Mouse (Mus musculus): ENCODE measurements at regions not wholly inside any gene's neighbourhood (a gene's known extent, or its start where the extent isn't known, plus 50 kb on each side); places are given as distances from the start of the nearest gene placed in this dataset.

- no peak for DNase-seq (ENCODE audit: low spot score)
These were observed 645.3 kb upstream of the Adamts5 start for GRCm38 (mm10) chr16:86546905-86547304.

GRCm38 (mm10) chr16:86544121-86544520 is 642.5 kb upstream of the Adamts5 start:
- DNase-seq (ENCODE audit: low spot score), result no peak

GRCm38 (mm10) chr16:86536479-86536878 is 634.9 kb upstream of the Adamts5 start:
- DNase-seq (ENCODE audit: low spot score), result no peak

- no peak for DNase-seq (ENCODE audit: low spot score)
These were observed 622.5 kb upstream of the Adamts5 start for GRCm38 (mm10) chr16:86524135-86524534.

- no peak for DNase-seq (ENCODE audit: low spot score)
These were observed 615.3 kb upstream of the Adamts5 start for GRCm38 (mm10) chr16:86516935-86517334.

GRCm38 (mm10) chr16:86516144-86516543 is 614.5 kb upstream of the Adamts5 start:
- DNase-seq (ENCODE audit: low spot score), result no peak

GRCm38 (mm10) chr16:86501074-86501952 is 599.7 kb upstream of the Adamts5 start:
- no peak for DNase-seq (ENCODE audit: low spot score)

GRCm38 (mm10) chr16:86475145-86475544 is 573.5 kb upstream of the Adamts5 start:
- DNase-seq (ENCODE audit: low spot score), result no peak

- no peak for DNase-seq (ENCODE audit: low spot score)
These were observed 571.6 kb upstream of the Adamts5 start for GRCm38 (mm10) chr16:86473059-86473740.

GRCm38 (mm10) chr16:86461073-86461472 is 559.4 kb upstream of the Adamts5 start:
- DNase-seq (ENCODE audit: low spot score), result no peak

GRCm38 (mm10) chr16:86456649-86457048 is 555.0 kb upstream of the Adamts5 start:
- DNase-seq (ENCODE audit: low spot score), result no peak

- no peak for DNase-seq (ENCODE audit: low spot score)
These were observed 553.2 kb upstream of the Adamts5 start for GRCm38 (mm10) chr16:86454810-86455209.

GRCm38 (mm10) chr16:86454031-86454430 is 552.4 kb upstream of the Adamts5 start:
- DNase-seq (ENCODE audit: low spot score), result no peak

GRCm38 (mm10) chr16:86448478-86449160 is 547.0 kb upstream of the Adamts5 start:
- no peak for DNase-seq (ENCODE audit: low spot score)

GRCm38 (mm10) chr16:86419458-86419857 is 517.8 kb upstream of the Adamts5 start:
- DNase-seq (ENCODE audit: low spot score), result peak; percentile 5

GRCm38 (mm10) chr16:86404309-86404708 is 502.7 kb upstream of the Adamts5 start:
- DNase-seq (ENCODE audit: low spot score), result no peak

GRCm38 (mm10) chr16:86401381-86401780 is 499.8 kb upstream of the Adamts5 start:
- DNase-seq (ENCODE audit: low spot score), result no peak

- no peak for DNase-seq (ENCODE audit: low spot score)
These were observed 497.7 kb upstream of the Adamts5 start for GRCm38 (mm10) chr16:86399288-86399687.

- DNase-seq (ENCODE audit: low spot score), result no peak
These were observed 495.9 kb upstream of the Adamts5 start for GRCm38 (mm10) chr16:86397521-86397920.

- no peak for DNase-seq (ENCODE audit: low spot score)
These were observed 487.6 kb upstream of the Adamts5 start for GRCm38 (mm10) chr16:86389063-86389723.

GRCm38 (mm10) chr16:86388128-86388527 is 486.5 kb upstream of the Adamts5 start:
- no peak for DNase-seq (ENCODE audit: low spot score)
